Mouse (Mus musculus) myocyte (in vitro differentiated cells): ENCODE data around the gene Rtl5.

Experiments used
- MAX ChIP-seq: IDR thresholded peaks from one replicate; pipeline ENCODE4 v1.6.1; 2011; ENCODE audit warnings: low read depth, mild to moderate bottlenecking, control low read depth
- POLR2A ChIP-seq: IDR thresholded peaks from one replicate; pipeline ENCODE4 v1.6.1; 2011; ENCODE audit warnings: low read depth, mild to moderate bottlenecking, control low read depth, moderate library complexity; ENCODE audit not compliant: insufficient read length
- POLR2AphosphoS2 ChIP-seq: IDR thresholded peaks from one replicate; pipeline ENCODE4 v1.6.1; 2011; ENCODE audit warnings: low read depth, control low read depth; ENCODE audit not compliant: insufficient read length
- USF1 ChIP-seq: IDR thresholded peaks from one replicate; pipeline ENCODE4 v1.6.1; 2011; ENCODE audit warnings: low read depth, mild to moderate bottlenecking, control low read depth, moderate library complexity

GRCm38 (mm10) chrX:102035671-102036070 lies 35.4 kb downstream of the Rtl5 start:
- TF ChIP-seq POLR2AphosphoS2, result no peak
- no peak for TF ChIP-seq POLR2A
- TF ChIP-seq MAX, result no peak
- no peak for TF ChIP-seq USF1
